Mouse (Mus musculus) MEL (cell line): ENCODE results near the gene Dync1h1.

Experiments
- CTCF ChIP-seq, 3 experiments: IDR thresholded peaks in 2 of 3; conservative IDR thresholded peaks in 1 of 3; 2 replicates each; pipeline ENCODE4 v1.5.1; 2011 to 2012; ENCODE audit warnings: low read length in 3 of 3, low read depth in 2 of 3, mild to moderate bottlenecking in 2 of 3, improper control_type of control experiment in 1 of 3, inconsistent platforms in 1 of 3, mixed read lengths in 1 of 3, moderate library complexity in 1 of 3; ENCODE audit not compliant: control insufficient read depth in 1 of 3, insufficient read depth in 1 of 3, poor library complexity in 1 of 3, severe bottlenecking in 1 of 3
- E2F4 ChIP-seq: IDR thresholded peaks from 2 replicates; pipeline ENCODE4 v1.6.1; 2011; ENCODE audit warnings: low read depth, low read length, improper control_type of control experiment, borderline replicate concordance
- ETS1 ChIP-seq: IDR thresholded peaks from 2 replicates; pipeline ENCODE4 v1.6.1; 2012; ENCODE audit warnings: low read depth, mild to moderate bottlenecking, inconsistent platforms, low read length, improper control_type of control experiment, moderate library complexity
- GATA1 ChIP-seq: IDR thresholded peaks from 2 replicates; pipeline ENCODE4 v1.6.1; 2011; ENCODE audit warnings: low read depth, low read length, improper control_type of control experiment
- TCF12 ChIP-seq: IDR thresholded peaks from 2 replicates; pipeline ENCODE4 v1.6.1; 2014; ENCODE audit warnings: low read depth, mild to moderate bottlenecking, inconsistent platforms, low read length, improper control_type of control experiment, moderate library complexity
- ZC3H11A ChIP-seq: IDR thresholded peaks from 2 replicates; pipeline ENCODE4 v1.6.1; 2012; ENCODE audit warnings: low read depth, mild to moderate bottlenecking, inconsistent platforms, low read length, improper control_type of control experiment

- no peak for TF ChIP-seq E2F4
- TF ChIP-seq TCF12, result no peak
- TF ChIP-seq ZC3H11A, result no peak
- TF ChIP-seq ETS1, result no peak
- TF ChIP-seq CTCF (IDR thresholded peaks at IDR 0.05 in 2 of 3, conservative IDR thresholded peaks at IDR 0.05 in 1 of 3; ENCODE audit: control insufficient read depth in 1 of 3, insufficient read depth in 1 of 3, low read depth in 2 of 3, low read length in 3 of 3, poor library complexity in 1 of 3, severe bottlenecking in 1 of 3), result no peak
- no peak for TF ChIP-seq GATA1
These were observed 36.4 kb upstream of the Dync1h1 start for GRCm38 (mm10) chr12:110564848-110565247.
